Mouse (Mus musculus): Measurements from ENCODE around the gene Ythdf2.

DNA sequence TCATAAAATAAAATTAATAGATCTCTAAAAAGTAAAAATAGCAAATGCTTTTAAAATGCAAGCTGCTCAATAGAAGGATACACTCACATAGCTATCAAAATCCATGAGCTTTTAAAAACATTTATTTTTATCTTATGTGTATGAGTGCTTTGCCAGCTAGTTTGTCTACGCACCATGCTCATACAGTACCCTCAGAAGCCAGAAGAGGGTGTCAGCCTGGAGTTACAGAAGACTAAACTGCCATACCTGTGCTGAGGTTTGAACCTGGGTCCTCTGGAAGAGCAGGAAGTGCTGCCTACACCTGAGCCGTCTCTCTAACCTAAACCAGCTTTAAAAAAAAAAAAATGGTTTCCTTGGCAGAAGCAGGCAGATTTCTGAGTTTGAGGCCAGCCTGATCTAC is 73.5 kb downstream of the Ythdf2 start:
- TF ChIP-seq CTCF (IDR thresholded peaks at IDR 0.05; ENCODE audit: control insufficient read depth, insufficient read depth, low read length) (no peak), POLR2A (IDR thresholded peaks at IDR 0.05; ENCODE audit: borderline replicate concordance, control insufficient read depth, low read depth, low read length) (no peak)

Data from bone marrow, adult 2 months (tissue).